Mouse (Mus musculus) ES-E14 (cell line): Measurements from ENCODE around the gene Ivns1abp. TPM values are rescaled to one million over a fixed set of nuclear protein-coding genes. Genes with fewer than 3 reads are reported as not detected.
A peak's percentile ranks its signal among the peaks of the same experiment; 100 is the strongest.

Experiments
- DNase-seq: peaks from one replicate; pipeline ENCODE4 v3.0.0-alpha.2; 2013; ENCODE audit warnings: low read depth, low spot score
- H3K27ac ChIP-seq: 2 replicates; pipeline ENCODE4 v1.5.1; 2012; ENCODE audit warnings: low read depth, mild to moderate bottlenecking, low read length, moderate library complexity, mixed read lengths; ENCODE audit not compliant: poor library complexity, insufficient read depth, severe bottlenecking
- H3K36me3 ChIP-seq: 2 replicates; pipeline ENCODE4 v1.6.1; 2012; ENCODE audit warnings: mild to moderate bottlenecking, low read length, moderate library complexity, mixed read lengths; ENCODE audit not compliant: control insufficient read depth, poor library complexity, insufficient read depth, severe bottlenecking
- H3K4me1 ChIP-seq, 2 experiments: fragments of 150-350 bp in 1 of 2; sonication (generic) in 1 of 2; 2 replicates each; pipeline ENCODE4 v1.6.1; 2012; ENCODE audit warnings: low read length in 2 of 2, mild to moderate bottlenecking in 1 of 2, mixed read lengths in 1 of 2; ENCODE audit not compliant: control insufficient read depth in 2 of 2, insufficient read depth in 2 of 2, poor library complexity in 1 of 2
- H3K4me3 ChIP-seq, 2 experiments: fragments of 150-350 bp in 1 of 2; sonication (generic) in 1 of 2; 2 replicates each; pipeline ENCODE4 v1.5.1; 2012; ENCODE audit warnings: low read length in 2 of 2, low read depth in 1 of 2, mild to moderate bottlenecking in 1 of 2, mixed read lengths in 1 of 2; ENCODE audit not compliant: insufficient read depth in 1 of 2, poor library complexity in 1 of 2, severe bottlenecking in 1 of 2
- H3K9ac ChIP-seq: 2 replicates; pipeline ENCODE4 v1.6.1; 2012; ENCODE audit warnings: low read depth, mild to moderate bottlenecking, low read length, mixed read lengths; ENCODE audit not compliant: poor library complexity, insufficient read depth, severe bottlenecking
- H3K9me3 ChIP-seq: fragments of 150-350 bp; sonication (generic); 2 replicates; pipeline ENCODE4 v1.6.1; 2012; ENCODE audit warnings: low read depth, mild to moderate bottlenecking, low read length; ENCODE audit not compliant: control insufficient read depth, insufficient read depth
- CHD2 ChIP-seq: IDR thresholded peaks from 2 replicates; pipeline ENCODE4 v1.6.1; 2014; ENCODE audit warnings: mild to moderate bottlenecking, low read depth, low read length, inconsistent platforms
- HCFC1 ChIP-seq: IDR thresholded peaks from 2 replicates; pipeline ENCODE4 v1.6.1; 2012; ENCODE audit warnings: low read length, inconsistent platforms, borderline replicate concordance; ENCODE audit not compliant: insufficient read depth
- MAFK ChIP-seq: IDR thresholded peaks from 2 replicates; pipeline ENCODE4 v1.6.1; 2014; ENCODE audit warnings: mild to moderate bottlenecking, low read depth, low read length, inconsistent platforms; ENCODE audit not compliant: insufficient read depth
- ZC3H11A ChIP-seq: IDR thresholded peaks from 2 replicates; pipeline ENCODE4 v1.6.1; 2012; ENCODE audit warnings: low read depth, mild to moderate bottlenecking, inconsistent platforms, low read length, borderline replicate concordance
- ZNF384 ChIP-seq: IDR thresholded peaks from 2 replicates; pipeline ENCODE4 v1.6.1; 2012; ENCODE audit warnings: low read depth, low read length, inconsistent platforms
- in situ Hi-C, 2 experiments: fragments of 600-800 bp; cut with MboI; formaldehyde crosslinking; loops; one replicate each; pipeline ENCODE4 v1.15.1; 2025; ENCODE audit warnings: low sequenced_read_pairs in 2 of 2, inconsistent platforms in 1 of 2; ENCODE audit not compliant: unreplicated experiment in 2 of 2
- total RNA-seq: library from RNA; depleted of rRNA; stranded (reverse); fragments of 300-350 nt; gene quantifications from 2 replicates; pipeline ENCODE4 v1.2.3, GENCODE M21; 2012

Gene Ivns1abp
- total RNA-seq, 1 experiment, result 89.5 TPM

DNA sequence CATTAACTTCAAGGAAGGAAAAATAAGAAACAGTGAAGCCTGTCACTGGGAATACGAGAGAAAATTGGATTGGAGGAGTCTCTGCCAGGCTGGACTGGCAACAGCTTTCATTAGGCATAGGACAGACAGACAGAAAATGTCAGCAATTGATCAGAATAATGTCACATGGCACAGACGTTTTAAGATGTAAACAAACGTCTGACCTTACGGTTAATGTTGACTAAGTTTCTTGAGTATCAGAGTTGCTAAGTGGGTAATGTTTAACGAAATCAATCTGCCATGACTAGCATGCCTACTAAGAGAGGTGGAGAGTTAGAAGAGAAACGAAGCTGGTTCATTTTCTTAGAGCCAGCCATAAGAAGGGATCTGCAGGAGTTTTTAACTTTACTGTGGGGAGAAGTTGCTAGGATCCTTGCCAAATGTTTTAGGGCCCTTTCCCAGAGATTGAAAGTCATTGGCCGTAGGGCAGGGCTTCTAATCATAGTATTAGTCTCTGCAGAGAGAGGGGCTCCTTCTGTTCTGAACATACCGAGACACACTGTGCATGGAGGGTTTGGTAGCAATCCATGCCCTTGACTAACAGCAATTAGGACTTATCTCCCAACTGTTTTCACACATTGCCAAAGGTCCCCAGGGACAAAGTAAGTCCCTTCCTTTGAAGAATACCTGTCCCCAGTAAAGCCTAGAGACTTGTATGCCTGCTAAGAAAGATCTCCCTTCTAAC is 2.8 kb upstream of the Ivns1abp start:
- H3K36me3 ChIP-seq, result no peaks in the 10 kb centered on the region
- H3K9ac ChIP-seq, result no peak overlapping the region
- TF ChIP-seq CHD2 (no peak), ZNF384 (no peak), HCFC1 (no peak), MAFK (no peak), ZC3H11A (no peak)
- in situ Hi-C loops, result loop anchor here in 1 of 2 experiments (25.0 kb wide), 1 partner anchor 254 kb away; no protein-coding TSS in a partner anchor
- H3K4me3 ChIP-seq, result no peak overlapping the region
- H3K9me3 ChIP-seq, result no peaks in the 10 kb centered on the region
- peaks cover under 1 to 3% of the 10 kb centered on the region in 2 experiments; a peak in 3 of 4 replicates for H3K4me1 ChIP-seq
- H3K27ac ChIP-seq, result no peak overlapping the region
- DNase-seq, result no peak

GRCm38 (mm10) chr1:151342311-151342710 is 2.0 kb upstream of the Ivns1abp start:
- Histone ChIP-seq H3K4me1 (peaks cover 2 to 3% of the 10 kb centered on the region in 2 experiments; a peak in 3 of 4 replicates), H3K4me3 (no peak overlapping the region), H3K27ac (no peak overlapping the region), H3K9ac (no peak overlapping the region), H3K36me3 (no peaks in the 10 kb centered on the region), H3K9me3 (no peaks in the 10 kb centered on the region)
- no peak for DNase-seq
- in situ Hi-C loops, result loop anchor here in 1 of 2 experiments (25.0 kb wide), 1 partner anchor 255 kb away; no protein-coding TSS in a partner anchor
- TF ChIP-seq HCFC1 (no peak), CHD2 (no peak), ZNF384 (no peak), ZC3H11A (no peak), MAFK (no peak)

- in situ Hi-C loops, result loop anchor here in 1 of 2 experiments (25.0 kb wide), 1 partner anchor 256 kb away; no protein-coding TSS in a partner anchor
- Histone ChIP-seq H3K9ac (no peak overlapping the region), H3K4me1 (peaks cover 2 to 3% of the 10 kb centered on the region in 2 experiments; a peak in 3 of 4 replicates), H3K27ac (no peak overlapping the region), H3K4me3 (no peak overlapping the region), H3K36me3 (no peaks in the 10 kb centered on the region), H3K9me3 (no peaks in the 10 kb centered on the region)
- TF ChIP-seq MAFK (no peak), ZC3H11A (no peak), ZNF384 (no peak), HCFC1 (no peak), CHD2 (no peak)
- DNase-seq, result no peak
These were observed 1.3 kb upstream of the Ivns1abp start for GRCm38 (mm10) chr1:151342968-151343367.

GRCm38 (mm10) chr1:151343571-151344282 is 550 bp upstream of the Ivns1abp start:
- Histone ChIP-seq H3K9ac (peak overlapping the region; percentile 81), H3K4me3 (peak overlapping the region; percentile 81 to 89), H3K4me1 (peaks cover 2 to 6% of the 10 kb centered on the region in 2 experiments), H3K36me3 (peaks cover 1% of the 10 kb centered on the region; the same call in 1 of the 2 replicates), H3K9me3 (no peaks in the 10 kb centered on the region), H3K27ac (peak overlapping the region; percentile 44; the same call in 1 of the 2 replicates)
- in situ Hi-C loops, result loop anchor here in 1 of 2 experiments (25.0 kb wide), 1 partner anchor 256 kb away; no protein-coding TSS in a partner anchor
- no peak for DNase-seq
- TF ChIP-seq ZNF384 (peak; percentile 77), MAFK (no peak)
